10 mouse cellular contexts compared by ENCODE assay signal in genomic region chr8:19706918-19707760, GRCm38 (mm10). TPM values are rescaled to one million over a fixed set of nuclear protein-coding genes. Genes with fewer than 3 reads are reported as not detected.
DNase-seq lines count a peak whose midpoint lies in the region; ATAC-seq lines count a peak whose summit lies in the region.
"Not testable (repeated sequence)": the region's sequence is repeated elsewhere in the genome, so short reads cannot be mapped to it uniquely, and the experiment has no call there.
"Had no signal": no experiment of that assay in that cellular context is flagged by ENCODE, and none has a peak within 500 bp of the region (broad histone marks: within the 10 kb centered on the region; RNA-seq: fewer than 3 reads in every experiment).

No protein-coding gene starts in this region.

- not testable (repeated sequence) for H3K4me1 ChIP-seq in hindbrain, embryonic 14.5 days (replicated peaks; ENCODE audit: control insufficient read depth, insufficient read depth, low read length); lung, embryonic 16.5 days (replicated peaks; ENCODE audit: control insufficient read depth, insufficient read depth, low read length)

- H3K9me3 ChIP-seq in hindbrain, embryonic 14.5 days (ENCODE audit: control insufficient read depth, low read length); lung, embryonic 16.5 days (ENCODE audit: control insufficient read depth, low read length): not testable (repeated sequence)

- H3K9ac ChIP-seq in hindbrain, embryonic 14.5 days; lung, embryonic 16.5 days (ENCODE audit: low read length): not testable (repeated sequence)

- H3K27me3 ChIP-seq in hindbrain, embryonic 14.5 days (ENCODE audit: control insufficient read depth, insufficient read depth, low read length); lung, embryonic 16.5 days (ENCODE audit: control insufficient read depth, insufficient read depth, low read depth, low read length): not testable (repeated sequence)

- WGBS in hindbrain, embryonic 14.5 days: 69% methylated on average over 7 of the region's 7 CpGs
- WGBS in lung, embryonic 16.5 days: 59% methylated on average over 7 of the region's 7 CpGs

- H3K27ac ChIP-seq in hindbrain, embryonic 14.5 days; lung, embryonic 16.5 days (ENCODE audit: low read length): not testable (repeated sequence)

- DNase-seq in MEL-GATA-1-ER (ENCODE audit: extremely low read depth, low read depth): peak; percentile 18
- DNase-seq in cerebellum, adult 18-20 months: peak; percentile 78 to 84
- DNase-seq in frontal cortex, postnatal 25 days (ENCODE audit: low spot score in 2 of 2): peak; percentile 89 to 90
- peak; percentile 52 for DNase-seq in hindbrain, embryonic 14.5 days (ENCODE audit: low spot score)
- DNase-seq in layer of hippocampus, adult 9-11 months: peak; percentile 83
- peak; percentile 86 for DNase-seq in right cerebral cortex, adult 18-20 months
- peak; percentile 69 for DNase-seq in urinary bladder, adult 2 months (ENCODE audit: low spot score)

- not testable (repeated sequence) for ATAC-seq in hindbrain, embryonic 14.5 days (ENCODE audit: low FRiP score)
- peak; percentile 82 for ATAC-seq in lung, embryonic 16.5 days (ENCODE audit: low read depth)

- not testable (repeated sequence) for H3K4me2 ChIP-seq in hindbrain, embryonic 14.5 days (replicated peaks); lung, embryonic 16.5 days (ENCODE audit: low read depth, low read length)

- not testable (repeated sequence) for H3K36me3 ChIP-seq in hindbrain, embryonic 14.5 days (replicated peaks; ENCODE audit: control insufficient read depth, insufficient read depth); lung, embryonic 16.5 days (ENCODE audit: control insufficient read depth, insufficient read depth, low read length)

- not testable (repeated sequence) for H3K4me3 ChIP-seq in hindbrain, embryonic 14.5 days (replicated peaks; ENCODE audit: low read length); lung, embryonic 16.5 days (ENCODE audit: low read length)

RNA-seq across cellular contexts. Expression of gene 4930467E23Rik, which starts 22.2 kb away (rescaled TPM):
- polyA plus RNA-seq in hindbrain, embryonic 14.5 days (2014; fragmentation: Nextera tagmentation; extraction: Ambion mirVana): not detected in 2 replicates
- polyA plus RNA-seq in lung, embryonic 16.5 days (2015; fragmentation: Nextera tagmentation; extraction: Ambion mirVana): not detected in 2 replicates
- 0.04 TPM in 1 of 2 replicates, not detected in the other for polyA plus RNA-seq in urinary bladder, adult 2 months (2012; rRNA removed)
- polyA plus RNA-seq: inflammation-experienced regulatory T-cells, adult 6 months; neural tube, embryonic 13.5 days had no signal

Comparison
In these comparisons a context has a peak if more than half of its experiments do, and no peak if none do; other contexts are left out.
1. DNase-seq: peak in every context shown above with its lines; median percentile 90 in frontal cortex, postnatal 25 days; 86 in right cerebral cortex, adult 18-20 months; 83 in layer of hippocampus, adult 9-11 months; 81 in cerebellum, adult 18-20 months; 69 in urinary bladder, adult 2 months; 52 in hindbrain, embryonic 14.5 days; 18 in MEL-GATA-1-ER.